Mouse (Mus musculus) left cerebral cortex, postnatal 36 days (tissue): ENCODE measurements around the gene Rnf167. TPM values are rescaled to one million over a fixed set of nuclear protein-coding genes. Genes with fewer than 3 reads are reported as not detected.

Experiments used
- DNase-seq, 2 experiments: peaks; one replicate each; pipeline ENCODE4 v3.0.0; 2021 to 2022; ENCODE audit warnings: low spot score in 2 of 2, mixed read lengths in 1 of 2
- intact Hi-C: fragments of 180-260 bp; cut with DNase I; formaldehyde crosslinking; loops from one replicate; pipeline ENCODE4 v1.15.1; 2025
- total RNA-seq, 2 experiments: library from RNA; stranded (reverse); gene quantifications; 2 replicates each; pipeline ENCODE4 v1.2.3; 2021

Gene Rnf167
- 10 to 100 TPM; 78.6 to 87.8 TPM for total RNA-seq

- intact Hi-C loops: no loop called here
Measured at GRCm38 (mm10) chr11:70646691-70647650, at the start of gene Rnf167, which contains the start of gene Slc25a11. Gene Rnf167 (plus strand): TSS chr11:70647235. Gene Slc25a11 (minus strand): TSS chr11:70647479.

GRCm38 (mm10) chr11:70597301-70597700, 49.7 kb upstream of the Rnf167 start:
- DNase-seq: no peak
- intact Hi-C loops: loop anchor here (5.0 kb wide), 1 partner anchor 35 kb away; the partner anchor contains the start of gene Mink1

More at GRCm38 (mm10) chr11:70646691-70647650, at the start of gene Rnf167, which contains the start of gene Slc25a11:
- peak; percentile 94 to 95 for DNase-seq

GRCm38 (mm10) chr11:70598451-70598953, 48.5 kb upstream of the Rnf167 start:
- DNase-seq: no peak
- intact Hi-C loops: loop anchor here (5.0 kb wide), 1 partner anchor 36 kb away; the partner anchor contains the start of gene Mink1

GRCm38 (mm10) chr11:70605024-70605566, 41.9 kb upstream of the Rnf167 start:
- intact Hi-C loops: loop anchor here (5.0 kb wide), 1 partner anchor 68 kb away; no protein-coding TSS in a partner anchor
- peak in 1 of 2 experiments; percentile 56 for DNase-seq

- intact Hi-C loops: loop anchor here (5.0 kb wide), 1 partner anchor 69 kb away; no protein-coding TSS in a partner anchor
- DNase-seq: no peak
Measured at GRCm38 (mm10) chr11:70606717-70607116, 40.3 kb upstream of the Rnf167 start.

GRCm38 (mm10) chr11:70607611-70608010, 39.4 kb upstream of the Rnf167 start:
- intact Hi-C loops: loop anchor here (5.0 kb wide), 1 partner anchor 70 kb away; no protein-coding TSS in a partner anchor
- no peak for DNase-seq

- DNase-seq: no peak
- intact Hi-C loops: loop anchor here (5.0 kb wide), 1 partner anchor 71 kb away; no protein-coding TSS in a partner anchor
Measured at GRCm38 (mm10) chr11:70608381-70609066, 38.5 kb upstream of the Rnf167 start.

- intact Hi-C loops: no loop called here
Measured at GRCm38 (mm10) chr11:70610752-70611151, 36.3 kb upstream of the Rnf167 start.

GRCm38 (mm10) chr11:70612505-70612904, 34.5 kb upstream of the Rnf167 start:
- no peak for DNase-seq
- intact Hi-C loops: no loop called here

More at GRCm38 (mm10) chr11:70610752-70611151, 36.3 kb upstream of the Rnf167 start:
- DNase-seq: no peak

- no peak for DNase-seq
- intact Hi-C loops: no loop called here
Measured at GRCm38 (mm10) chr11:70615074-70615473, 32.0 kb upstream of the Rnf167 start.

GRCm38 (mm10) chr11:70615516-70616093, 31.4 kb upstream of the Rnf167 start, which contains the start of gene 4930544D05Rik:
Gene 4930544D05Rik (plus strand): TSS chr11:70615848.
- intact Hi-C loops: no loop called here
- no peak for DNase-seq

- no peak for DNase-seq
- intact Hi-C loops: no loop called here
Measured at GRCm38 (mm10) chr11:70619101-70619500, 27.9 kb upstream of the Rnf167 start, which contains the start of gene Chrne. Gene Chrne (minus strand): TSS chr11:70619216.

GRCm38 (mm10) chr11:70621972-70622814, 24.8 kb upstream of the Rnf167 start:
- no peak for DNase-seq
- intact Hi-C loops: loop anchor here (2.0 to 10.0 kb wide), 2 partner anchors 105 to 207 kb away; partner anchors contain the start of gene Pelp1

- no peak for DNase-seq
- intact Hi-C loops: loop anchor here (2.0 to 10.0 kb wide), 2 partner anchors 106 to 208 kb away; partner anchors contain the start of gene Pelp1
Measured at GRCm38 (mm10) chr11:70623053-70623742, 23.8 kb upstream of the Rnf167 start.

GRCm38 (mm10) chr11:70625473-70625872, 21.6 kb upstream of the Rnf167 start:
- DNase-seq: no peak
- intact Hi-C loops: loop anchor here (10.0 kb wide), 1 partner anchor 211 kb away; the partner anchor contains the start of gene Pelp1

GRCm38 (mm10) chr11:70626877-70627276, 20.2 kb upstream of the Rnf167 start:
- DNase-seq: no peak
- intact Hi-C loops: loop anchor here (10.0 kb wide), 1 partner anchor 212 kb away; the partner anchor contains the start of gene Pelp1

- intact Hi-C loops: loop anchor here (10.0 kb wide), 1 partner anchor 214 kb away; the partner anchor contains the start of gene Pelp1
Measured at GRCm38 (mm10) chr11:70628431-70628830, 18.6 kb upstream of the Rnf167 start.

More at GRCm38 (mm10) chr11:70628431-70628830, 18.6 kb upstream of the Rnf167 start:
- no peak for DNase-seq
